In genomic region chr9:52495483-52496270, GRCm38 (mm10) we compare ENCODE assay signal across 11 mouse cellular contexts.
DNase-seq lines count a peak whose midpoint lies in the region; ATAC-seq lines count a peak whose summit lies in the region.
"Had no signal": no experiment of that assay in that cellular context is flagged by ENCODE, and none has a peak within 500 bp of the region (broad histone marks: within the 10 kb centered on the region; RNA-seq: fewer than 3 reads in every experiment).

No protein-coding gene starts in this region.

- H3K9me3 ChIP-seq in hindbrain, embryonic 11.5 days (ENCODE audit: control insufficient read depth, low read length), result no peaks in the 10 kb centered on the region
- no peaks in the 10 kb centered on the region for H3K9me3 ChIP-seq in hindbrain, embryonic 13.5 days
- H3K9me3 ChIP-seq: limb, embryonic 15.5 days had no signal

- peak; percentile 46 for DNase-seq in hindbrain, embryonic 11.5 days (ENCODE audit: low spot score)
- peak; percentile 8 for DNase-seq in thymus, postnatal 0 days (ENCODE audit: low spot score)
- DNase-seq in thymus, postnatal 36 days, result no peak
- DNase-seq in embryo, embryonic 10 days (ENCODE audit: low spot score), result peak; percentile 54
- DNase-seq in right cerebral cortex, adult 18-20 months, result no peak
- DNase-seq in frontal cortex, postnatal 25 days (ENCODE audit: low spot score in 2 of 2), result no peak
- DNase-seq: cerebellum, adult 9-10 months; thymus, adult 18-20 months had no signal

- H3K4me2 ChIP-seq in hindbrain, embryonic 11.5 days (replicated peaks; ENCODE audit: low read depth, low read length), result no peak overlapping the region
- no peak overlapping the region for H3K4me2 ChIP-seq in hindbrain, embryonic 13.5 days
- H3K4me2 ChIP-seq: limb, embryonic 15.5 days had no signal

- H3K4me3 ChIP-seq in hindbrain, embryonic 11.5 days (ENCODE audit: low read depth, low read length), result no peak overlapping the region
- no peak overlapping the region for H3K4me3 ChIP-seq in hindbrain, embryonic 13.5 days
- H3K4me3 ChIP-seq: limb, embryonic 15.5 days had no signal

- no peak overlapping the region for H3K27ac ChIP-seq in hindbrain, embryonic 11.5 days (ENCODE audit: low read depth, low read length)
- H3K27ac ChIP-seq in hindbrain, embryonic 13.5 days, result no peak overlapping the region
- H3K27ac ChIP-seq: limb, embryonic 15.5 days had no signal

- no peak overlapping the region for H3K9ac ChIP-seq in hindbrain, embryonic 11.5 days (ENCODE audit: low read depth, low read length)
- no peak overlapping the region for H3K9ac ChIP-seq in hindbrain, embryonic 13.5 days
- H3K9ac ChIP-seq: limb, embryonic 15.5 days had no signal

- no peak for ATAC-seq in hindbrain, embryonic 11.5 days (ENCODE audit: low FRiP score)
- no peak for ATAC-seq in hindbrain, embryonic 13.5 days (ENCODE audit: low FRiP score)
- ATAC-seq: midbrain, embryonic 16.5 days had no signal

- 63% methylated on average over 8 of the region's 8 CpGs for whole genome bisulfite sequencing in hindbrain, embryonic 11.5 days
- 58% methylated on average over 8 of the region's 8 CpGs for WGBS in hindbrain, embryonic 13.5 days

- no peaks in the 10 kb centered on the region for H3K4me1 ChIP-seq in hindbrain, embryonic 11.5 days (replicated peaks; ENCODE audit: control insufficient read depth, insufficient read depth, low read length)
- H3K4me1 ChIP-seq in hindbrain, embryonic 13.5 days (replicated peaks), result peaks cover 11% of the 10 kb centered on the region; the same call in 1 of the 2 replicates

- H3K36me3 ChIP-seq in hindbrain, embryonic 11.5 days (ENCODE audit: control insufficient read depth, insufficient read depth, low read length), result no peaks in the 10 kb centered on the region
- no peaks in the 10 kb centered on the region for H3K36me3 ChIP-seq in hindbrain, embryonic 13.5 days
- H3K36me3 ChIP-seq: limb, embryonic 15.5 days had no signal

- no peaks in the 10 kb centered on the region for H3K27me3 ChIP-seq in hindbrain, embryonic 11.5 days (ENCODE audit: control insufficient read depth, insufficient read depth, low read length)
- no peaks in the 10 kb centered on the region for H3K27me3 ChIP-seq in hindbrain, embryonic 13.5 days
- H3K27me3 ChIP-seq: limb, embryonic 15.5 days had no signal

Comparison
In these comparisons a context has a peak if more than half of its experiments do, and no peak if none do; other contexts are left out.
1. DNase-seq: peak in hindbrain, embryonic 11.5 days (single experiment), thymus, postnatal 0 days (single experiment) and embryo, embryonic 10 days (single experiment); none in thymus, postnatal 36 days (0 of 2), right cerebral cortex, adult 18-20 months (single experiment) and frontal cortex, postnatal 25 days (0 of 2).